Mouse (Mus musculus): ENCODE measurements around the gene Zfp362.

The Zfp362 gene

GRCm38 (mm10) chr4:128729709-128730037 is 76.2 kb downstream of the Zfp362 start:
- in situ Hi-C loops (cut with MseI, MboI), result no loop called here

GRCm38 (mm10) chr4:128729033-128729708 is 76.7 kb downstream of the Zfp362 start:
- in situ Hi-C loops (cut with MseI, MboI), result no loop called here

- in situ Hi-C loops (cut with MseI, MboI), result no loop called here
These were observed 77.4 kb downstream of the Zfp362 start for GRCm38 (mm10) chr4:128728431-128728851.

GRCm38 (mm10) chr4:128727721-128728430 is 78.0 kb downstream of the Zfp362 start:
- in situ Hi-C loops (cut with MseI, MboI), result no loop called here

- in situ Hi-C loops (cut with MseI, MboI), result no loop called here
These were observed 78.7 kb downstream of the Zfp362 start for GRCm38 (mm10) chr4:128727019-128727720.

- in situ Hi-C loops (cut with MseI, MboI), result no loop called here
These were observed 81.8 kb downstream of the Zfp362 start for GRCm38 (mm10) chr4:128724059-128724458.

- in situ Hi-C loops (cut with MseI, MboI), result no loop called here
These were observed 82.4 kb downstream of the Zfp362 start for GRCm38 (mm10) chr4:128723431-128723830.

Measured in mouse trophoblast stem cell (cell line).